Mouse (Mus musculus) bone marrow, adult 2 months (tissue): ENCODE results near the gene Rgs17. TPM values are rescaled to one million over a fixed set of nuclear protein-coding genes. Genes with fewer than 3 reads are reported as not detected.
A peak's percentile ranks its signal among the peaks of the same experiment; 100 is the strongest.

ENCODE experiments used
- H3K27ac ChIP-seq: fragments of 200-500 bp; 2 replicates; pipeline ENCODE4 v1.5.1; 2012; ENCODE audit warnings: low read depth, mild to moderate bottlenecking, control low read depth, inconsistent platforms, low read length; ENCODE audit not compliant: control insufficient read depth, poor library complexity, insufficient read depth
- H3K4me1 ChIP-seq: fragments of 200-500 bp; 2 replicates; pipeline ENCODE4 v1.6.1; 2011; ENCODE audit warnings: low read length; ENCODE audit not compliant: control insufficient read depth, insufficient read depth
- H3K4me3 ChIP-seq: fragments of 200-500 bp; replicated peaks from 2 replicates; pipeline ENCODE3; 2011; ENCODE audit warnings: mild to moderate bottlenecking, low read depth, low read length, control low read depth; ENCODE audit not compliant: control insufficient read depth
- CTCF ChIP-seq: fragments of 200-500 bp; IDR thresholded peaks from 2 replicates; pipeline ENCODE4 v1.5.1; 2011; ENCODE audit warnings: low read length, control low read depth; ENCODE audit not compliant: control insufficient read depth, insufficient read depth
- POLR2A ChIP-seq: fragments of 200-500 bp; IDR thresholded peaks from 2 replicates; pipeline ENCODE4 v1.6.1; 2011; ENCODE audit warnings: low read depth, mild to moderate bottlenecking, control low read depth, low read length, borderline replicate concordance; ENCODE audit not compliant: control insufficient read depth
- WGBS: fragments of 180-500 bp; shearing (Covaris S2); methylation state at CpG from one replicate; pipeline ENCODE4 v1.1.7; 2018; 5-methylcytosine and 5-hydroxymethylcytosine counted together
- polyA plus RNA-seq: library from polyadenylated mRNA; stranded (reverse); fragments of >200 nt; gene quantifications from 2 replicates; pipeline ENCODE4 v1.2.4, GENCODE M21; 2011; ENCODE audit warnings: low replicate concordance; ENCODE audit not compliant: missing spikeins, insufficient read depth, insufficient read length

Rgs17 gene
- polyA plus RNA-seq, 1 experiment = not detected

DNA sequence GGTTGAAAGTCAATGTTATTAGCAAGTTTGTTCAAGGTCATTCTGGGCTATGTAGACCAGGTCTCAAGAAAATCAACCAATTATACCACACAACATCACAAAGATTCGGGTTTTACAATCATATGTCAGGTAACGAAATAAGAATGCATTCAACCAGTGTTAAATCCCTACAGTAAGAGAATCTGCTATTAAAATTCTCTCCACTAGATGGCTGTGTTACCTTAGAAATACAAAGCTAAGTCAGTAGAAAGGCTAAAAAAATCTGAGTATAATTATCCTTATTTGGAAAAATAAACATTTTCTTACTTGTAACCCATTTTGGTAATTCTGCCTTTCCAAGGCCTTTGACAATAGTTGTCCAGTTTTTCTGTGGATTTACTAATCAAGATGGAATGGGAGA is 75.3 kb downstream of the Rgs17 start:
- Histone ChIP-seq H3K4me3 (no peak overlapping the region), H3K27ac (no peak overlapping the region), H3K4me1 (no peaks in the 10 kb centered on the region)
- WGBS = 15% methylated on average over 2 of the region's 2 CpGs
- TF ChIP-seq POLR2A (no peak), CTCF (no peak)

- 74% methylated on average over 4 of the region's 4 CpGs for WGBS
- TF ChIP-seq POLR2A = no peak
- 0 out of 2 replicates have a peak, but pooled peaks have one; percentile 7 for TF ChIP-seq CTCF
- Histone ChIP-seq H3K4me3 (no peak overlapping the region), H3K27ac (no peak overlapping the region), H3K4me1 (no peaks in the 10 kb centered on the region)
These were observed 80.8 kb downstream of the Rgs17 start for GRCm38 (mm10) chr10:5841369-5841768.

GRCm38 (mm10) chr10:5826336-5827025 is 95.7 kb downstream of the Rgs17 start:
- peaks cover 5% of the 10 kb centered on the region; the same call in 1 of the 2 replicates for H3K4me1 ChIP-seq
- TF ChIP-seq POLR2A = no peak
- no peak for TF ChIP-seq CTCF
- H3K27ac ChIP-seq = no peak overlapping the region
- no peak overlapping the region for H3K4me3 ChIP-seq
- WGBS = 53% methylated on average over 6 of the region's 6 CpGs

GRCm38 (mm10) chr10:5824779-5825178 is 97.4 kb downstream of the Rgs17 start:
- Histone ChIP-seq H3K4me1 (peaks cover 5% of the 10 kb centered on the region; the same call in 1 of the 2 replicates), H3K4me3 (peak overlapping the region; percentile 58), H3K27ac (peak overlapping the region; percentile 84; the same call in 1 of the 2 replicates)
- 1% methylated on average over 3 of the region's 3 CpGs for WGBS
- TF ChIP-seq POLR2A = no peak
- no peak for TF ChIP-seq CTCF

DNA sequence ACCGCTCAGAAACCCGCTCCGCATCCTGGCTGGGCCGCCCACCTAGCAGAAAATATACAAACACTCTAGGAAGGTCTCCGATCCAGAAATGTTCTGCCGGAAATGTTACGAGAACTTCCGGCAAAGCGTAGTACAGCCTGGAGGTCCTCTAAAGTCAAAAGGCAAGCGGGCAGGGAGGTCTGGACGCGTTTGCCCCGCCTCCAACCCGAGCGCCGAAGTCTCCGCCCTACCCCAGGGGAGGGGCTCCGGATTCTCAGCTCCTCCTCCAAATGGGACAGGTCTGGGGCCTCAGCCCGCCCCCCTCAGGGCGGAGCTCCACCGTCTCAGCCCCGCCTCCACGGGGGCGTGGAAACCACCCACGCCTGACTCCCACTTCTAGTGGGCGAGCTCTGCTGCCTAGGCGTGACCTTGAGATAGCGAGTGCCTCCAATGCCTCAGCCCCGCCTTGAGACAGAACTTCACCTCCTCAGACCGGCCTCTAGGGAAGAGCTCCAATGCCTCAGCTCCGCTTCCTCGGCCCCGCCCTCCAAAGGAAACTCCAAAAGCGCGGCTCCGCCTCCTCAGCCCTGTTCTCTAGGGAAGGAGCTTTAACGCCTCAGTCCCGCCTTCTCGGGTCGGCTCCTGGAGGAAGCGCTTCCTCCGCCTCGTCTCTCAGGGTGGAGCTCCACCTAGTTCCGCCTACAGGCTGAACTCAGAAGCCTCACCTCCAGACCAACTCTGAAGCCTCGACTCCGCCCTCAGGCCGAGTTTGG is 98.3 kb downstream of the Rgs17 start, which contains the start of gene Mtrf1l:
Mtrf1l (minus strand) TSS at position 171 of the 752 bp plus-strand sequence.
- Histone ChIP-seq H3K4me1 (peaks cover 5% of the 10 kb centered on the region; the same call in 1 of the 2 replicates), H3K4me3 (peak within 1 kb of the TSS; percentile 73), H3K27ac (peak within 1 kb of the TSS; percentile 84)
- WGBS = under 1% methylated on average over 47 of the region's 47 CpGs
- TF ChIP-seq CTCF = peak; percentile 18; the same call in 1 of the 2 replicates
- TF ChIP-seq POLR2A = peak; percentile 68; the same call in 1 of the 2 replicates

- peak overlapping the region; percentile 73 for H3K4me3 ChIP-seq
- H3K4me1 ChIP-seq = peaks cover 5% of the 10 kb centered on the region; the same call in 1 of the 2 replicates
- no peak for TF ChIP-seq POLR2A
- TF ChIP-seq CTCF = no peak
- WGBS = 1% methylated on average over 37 of the region's 37 CpGs
- peak overlapping the region; percentile 78 for H3K27ac ChIP-seq
These were observed 98.9 kb downstream of the Rgs17 start for GRCm38 (mm10) chr10:5823291-5823739.

DNA sequence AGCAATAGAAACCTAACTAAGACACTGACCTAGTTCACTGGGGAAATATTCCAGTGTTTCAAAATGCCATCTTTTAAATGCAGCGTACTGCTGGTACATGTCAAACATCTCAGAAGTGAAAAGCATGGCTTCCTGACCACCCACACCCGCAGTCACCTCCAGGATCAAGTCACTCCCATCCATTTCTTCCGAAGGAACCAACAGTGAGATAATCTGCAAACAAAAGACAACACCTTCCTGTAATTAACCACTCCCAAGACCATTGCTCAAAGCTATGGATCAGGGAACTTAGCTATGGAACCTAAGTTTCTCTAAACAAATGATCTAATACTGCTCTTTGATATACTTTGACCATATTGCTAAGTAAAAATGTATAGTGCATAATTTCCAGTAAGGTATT is 103.4 kb downstream of the Rgs17 start:
- Histone ChIP-seq H3K4me1 (peaks cover 5% of the 10 kb centered on the region; the same call in 1 of the 2 replicates), H3K27ac (no peak overlapping the region), H3K4me3 (no peak overlapping the region)
- no peak for TF ChIP-seq CTCF
- no peak for TF ChIP-seq POLR2A
- WGBS = 92% methylated on average over 3 of the region's 3 CpGs

- H3K4me1 ChIP-seq = no peaks in the 10 kb centered on the region
- no peak overlapping the region for H3K4me3 ChIP-seq
- WGBS = 98% methylated on average over 2 of the region's 2 CpGs
- TF ChIP-seq CTCF = no peak
- no peak for TF ChIP-seq POLR2A
- no peak overlapping the region for H3K27ac ChIP-seq
These were observed 106.2 kb downstream of the Rgs17 start for GRCm38 (mm10) chr10:5815968-5816367.
